Mouse (Mus musculus) forebrain, embryonic 14.5 days (tissue): Measurements from ENCODE around the gene Acsl1. TPM values are rescaled to one million over a fixed set of nuclear protein-coding genes. Genes with fewer than 3 reads are reported as not detected.
"Not testable (repeated sequence)": the region's sequence is repeated elsewhere in the genome, so short reads cannot be mapped to it uniquely, and the experiment has no call there.

Source experiments
- ATAC-seq: fragments of 200-750 bp; cut with Nextera tagmentation; 2 replicates; pipeline ENCODE4 v1.8.0; 2017; ENCODE audit warnings: mild to moderate bottlenecking, moderate library complexity
- DNase-seq: peaks from one replicate; pipeline ENCODE4 v3.0.0-alpha.2; 2015; ENCODE audit warnings: low spot score
- H3K27ac ChIP-seq: fragments of 300-500 bp; sonication (generic); 2 replicates; pipeline ENCODE4 v1.5.1; 2014; ENCODE audit warnings: low read depth, mild to moderate bottlenecking, control low read depth, low read length, moderate library complexity
- H3K27me3 ChIP-seq: fragments of 300-500 bp; sonication (generic); replicated peaks from 2 replicates; pipeline ENCODE4 v1.6.1; 2014; ENCODE audit warnings: low read length, control low read depth, mixed read lengths; ENCODE audit not compliant: control insufficient read depth, insufficient read depth
- H3K36me3 ChIP-seq: fragments of 300-500 bp; sonication (generic); 2 replicates; pipeline ENCODE4 v1.6.1; 2014; ENCODE audit warnings: low read length, control low read depth; ENCODE audit not compliant: control insufficient read depth, insufficient read depth
- H3K4me1 ChIP-seq: fragments of 300-500 bp; sonication (generic); 2 replicates; pipeline ENCODE4 v1.6.1; 2014; ENCODE audit warnings: antibody characterized with exemption, low read length, control low read depth; ENCODE audit not compliant: control insufficient read depth, insufficient read depth
- H3K4me2 ChIP-seq: fragments of 300-500 bp; sonication (generic); 2 replicates; pipeline ENCODE4 v1.6.1; 2014; ENCODE audit warnings: mild to moderate bottlenecking, control low read depth, low read length
- H3K4me3 ChIP-seq: fragments of 300-500 bp; sonication (generic); 2 replicates; pipeline ENCODE4 v1.5.1; 2014; ENCODE audit warnings: low read depth, low read length, control low read depth
- H3K9ac ChIP-seq: fragments of 300-500 bp; sonication (generic); 2 replicates; pipeline ENCODE4 v1.6.1; 2014; ENCODE audit warnings: mild to moderate bottlenecking, low read length, control low read depth, moderate library complexity
- H3K9me3 ChIP-seq: fragments of 300-500 bp; sonication (generic); replicated peaks from 2 replicates; pipeline ENCODE4 v1.6.1; 2016; ENCODE audit warnings: low read length, control low read depth, mixed read lengths; ENCODE audit not compliant: control insufficient read depth
- WGBS: fragments of 180-500 bp; shearing (Covaris S2); extraction: QIAGEN DNeasy Blood & Tissue Kit; methylation state at CpG from one replicate; pipeline ENCODE4 v1.1.7; 2014; 5-methylcytosine and 5-hydroxymethylcytosine counted together
- polyA plus RNA-seq: library from polyadenylated mRNA; unstranded; fragments of >200 nt; fragmentation: Nextera tagmentation; extraction: Ambion mirVana; gene quantifications from 2 replicates; pipeline ENCODE4 v1.2.1, GENCODE M21; 2014

Acsl1 gene
- polyA plus RNA-seq, 1 experiment from 2014 or later, result 8.8 TPM

GRCm38 (mm10) chr8:46569659-46570441 is 99.0 kb downstream of the Acsl1 start:
- Histone ChIP-seq H3K4me2 (no peak overlapping the region), H3K9me3 (no peaks in the 10 kb centered on the region), H3K4me1 (no peaks in the 10 kb centered on the region; the same call in 1 of the 2 replicates), H3K27me3 (no peaks in the 10 kb centered on the region), H3K4me3 (no peak overlapping the region), H3K27ac (no peak overlapping the region), H3K9ac (no peak overlapping the region), H3K36me3 (peaks cover 27% of the 10 kb centered on the region)
- DNase-seq, result no peak
- WGBS, result 86% methylated on average over 19 of the region's 19 CpGs
- no peak for ATAC-seq

DNA sequence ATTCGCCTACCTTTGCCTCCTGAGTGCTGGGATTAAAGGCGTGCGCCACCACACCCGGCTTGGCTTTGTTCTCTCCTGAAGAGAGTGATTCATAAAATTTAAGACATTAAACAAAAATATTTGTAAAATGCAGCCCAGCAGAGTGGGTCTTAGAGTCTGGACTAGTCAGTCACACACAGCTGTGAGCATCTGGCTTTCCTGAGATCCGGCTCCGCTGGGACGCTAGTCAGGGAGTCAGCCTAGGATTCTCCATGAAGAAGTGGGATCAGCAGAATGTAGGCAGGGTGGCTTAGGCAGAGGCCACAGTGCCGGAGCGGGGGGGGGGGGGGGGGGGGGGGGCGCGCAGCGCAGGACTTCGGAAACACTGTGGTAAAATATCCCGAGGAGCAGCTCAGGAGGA is 99.8 kb downstream of the Acsl1 start:
- ATAC-seq, result no peak
- no peaks in the 10 kb centered on the region for H3K9me3 ChIP-seq
- H3K4me1 ChIP-seq, result no peaks in the 10 kb centered on the region; the same call in 1 of the 2 replicates
- no peak overlapping the region for H3K27ac ChIP-seq
- no peaks in the 10 kb centered on the region for H3K27me3 ChIP-seq
- WGBS, result 94% methylated on average over 10 of the region's 14 CpGs
- no peak for DNase-seq
- H3K36me3 ChIP-seq, result peaks cover 31% of the 10 kb centered on the region
- H3K4me3 ChIP-seq, result no peak overlapping the region
- H3K4me2 ChIP-seq, result no peak overlapping the region
- no peak overlapping the region for H3K9ac ChIP-seq

DNA sequence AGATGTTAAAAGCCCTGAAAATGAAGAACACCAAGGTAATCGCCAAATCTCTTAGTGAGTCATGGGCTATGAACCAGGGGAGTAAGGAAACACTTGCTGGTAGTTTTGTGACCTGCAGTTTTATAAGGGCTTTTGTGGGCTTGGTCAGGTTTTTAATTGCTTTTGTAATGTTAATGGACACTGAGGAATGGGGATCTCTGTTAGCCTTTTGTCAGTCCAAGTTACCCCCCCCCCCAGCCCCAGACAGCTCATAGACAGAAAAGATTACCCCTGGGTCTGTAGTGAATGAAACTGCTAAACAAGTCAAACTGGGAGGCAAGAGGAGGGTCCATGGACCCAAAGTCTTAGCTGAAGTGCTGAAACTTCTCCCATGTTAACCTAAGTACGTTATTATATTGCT is 102.6 kb downstream of the Acsl1 start:
- Histone ChIP-seq H3K27ac (no peak overlapping the region), H3K4me1 (no peaks in the 10 kb centered on the region; the same call in 1 of the 2 replicates), H3K27me3 (no peaks in the 10 kb centered on the region), H3K4me3 (no peak overlapping the region), H3K9me3 (no peaks in the 10 kb centered on the region), H3K36me3 (peaks cover 48% of the 10 kb centered on the region), H3K4me2 (no peak overlapping the region), H3K9ac (no peak overlapping the region)
- ATAC-seq (no peak), DNase-seq (no peak)
- WGBS, result 77% methylated on average over 2 of the region's 2 CpGs

- no peak overlapping the region for H3K27ac ChIP-seq
- no peaks in the 10 kb centered on the region; the same call in 1 of the 2 replicates for H3K4me1 ChIP-seq
- no peaks in the 10 kb centered on the region for H3K9me3 ChIP-seq
- no peak overlapping the region for H3K4me3 ChIP-seq
- peaks cover 52% of the 10 kb centered on the region for H3K36me3 ChIP-seq
- no peaks in the 10 kb centered on the region for H3K27me3 ChIP-seq
- H3K9ac ChIP-seq, result no peak overlapping the region
- H3K4me2 ChIP-seq, result no peak overlapping the region
- DNase-seq (no peak), ATAC-seq (no peak)
- WGBS, result 97% methylated on average over 2 of the region's 2 CpGs
These were observed 103.1 kb downstream of the Acsl1 start for GRCm38 (mm10) chr8:46573964-46574363.

DNA sequence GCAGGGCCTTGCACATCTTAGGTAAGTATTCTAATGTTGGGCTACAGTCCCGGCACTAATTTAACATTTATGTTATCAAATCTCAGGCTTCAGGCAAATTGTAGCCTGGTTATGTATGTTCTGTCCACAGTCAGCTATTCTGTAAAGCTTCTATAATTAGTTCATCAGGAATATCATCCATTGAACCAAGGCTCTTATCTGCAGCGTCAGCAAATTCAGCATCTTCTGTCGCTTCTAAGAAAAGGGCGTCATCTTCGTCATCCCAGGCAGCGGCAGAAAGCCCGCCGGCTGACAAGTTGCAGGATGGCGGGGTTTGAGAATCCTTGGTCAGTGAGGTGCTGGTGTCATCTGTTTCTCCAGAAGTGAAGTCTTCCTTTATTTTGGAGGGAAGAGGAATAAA is 108.0 kb downstream of the Acsl1 start:
- DNase-seq (no peak), ATAC-seq (no peak)
- 95% methylated on average over 9 of the region's 9 CpGs for WGBS
- H3K4me1 ChIP-seq, result no peaks in the 10 kb centered on the region
- no peak overlapping the region for H3K27ac ChIP-seq
- no peak overlapping the region for H3K9ac ChIP-seq
- no peaks in the 10 kb centered on the region for H3K27me3 ChIP-seq
- peaks cover 61% of the 10 kb centered on the region for H3K36me3 ChIP-seq
- no peak overlapping the region for H3K4me2 ChIP-seq
- no peaks in the 10 kb centered on the region for H3K9me3 ChIP-seq
- H3K4me3 ChIP-seq, result no peak overlapping the region

GRCm38 (mm10) chr8:46584328-46584727 is 113.5 kb downstream of the Acsl1 start:
- not testable (repeated sequence) for H3K27ac ChIP-seq, H3K9ac ChIP-seq, H3K27me3 ChIP-seq, H3K4me3 ChIP-seq, ATAC-seq, H3K4me2 ChIP-seq, H3K4me1 ChIP-seq, H3K9me3 ChIP-seq, DNase-seq
- WGBS, result 43% methylated on average over 4 of the region's 4 CpGs
- peaks cover 17% of the 10 kb centered on the region for H3K36me3 ChIP-seq

DNA sequence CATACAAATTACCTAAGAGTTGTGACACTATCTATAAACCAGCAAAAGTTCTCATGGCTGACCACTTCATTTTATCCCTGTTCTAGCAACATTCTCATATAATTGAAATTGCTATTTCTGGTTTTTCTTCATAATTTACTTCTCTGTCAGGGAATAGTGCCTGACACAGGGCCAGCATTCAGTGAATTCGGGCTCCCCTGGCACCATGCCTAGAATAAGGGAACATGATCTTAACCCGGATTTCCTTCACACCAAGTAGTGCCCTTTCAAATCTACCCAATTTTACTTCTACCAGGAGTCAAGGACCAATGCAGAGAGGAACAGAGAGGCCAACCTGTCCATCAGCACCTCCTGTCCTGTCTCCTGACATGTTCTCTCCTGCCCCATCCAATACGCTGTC is 114.7 kb downstream of the Acsl1 start:
- Histone ChIP-seq H3K4me2 (no peak overlapping the region), H3K4me1 (no peaks in the 10 kb centered on the region), H3K27ac (no peak overlapping the region), H3K9me3 (no peaks in the 10 kb centered on the region), H3K9ac (no peak overlapping the region), H3K4me3 (no peak overlapping the region), H3K27me3 (no peaks in the 10 kb centered on the region), H3K36me3 (peaks cover 12% of the 10 kb centered on the region; the same call in 1 of the 2 replicates)
- whole genome bisulfite sequencing, result 86% methylated on average over 3 of the region's 3 CpGs
- ATAC-seq (no peak), DNase-seq (no peak)

Other genes with a start within 250 kb of the Acsl1 start
- 5.4 and 5.9 TPM in 2 replicates for gene Helt, start 176.4 kb upstream of the Acsl1 start, polyA plus RNA-seq
- gene Cenpu, start 81.0 kb downstream of the Acsl1 start, polyA plus RNA-seq, result 16.3 and 19.6 TPM in 2 replicates
- gene Primpol, start 146.2 kb downstream of the Acsl1 start, polyA plus RNA-seq, result 6.7 and 9.4 TPM in 2 replicates
- 227 and 252 TPM in 2 replicates for gene Casp3, start 146.3 kb downstream of the Acsl1 start, polyA plus RNA-seq